Mouse (Mus musculus) heart, adult 2 months (tissue): ENCODE data around the gene Gm3404. TPM values are rescaled to one million over a fixed set of nuclear protein-coding genes. Genes with fewer than 3 reads are reported as not detected.
"Not testable (repeated sequence)": the region's sequence is repeated elsewhere in the genome, so short reads cannot be mapped to it uniquely, and the experiment has no call there.

ENCODE experiments used
- DNase-seq, 2 experiments: peaks; one replicate each; pipeline ENCODE4 v3.0.0; 2021
- H3K27ac ChIP-seq: fragments of 200-600 bp; 2 replicates; pipeline ENCODE4 v1.8.1; 2022
- H3K27me3 ChIP-seq: fragments of 200-500 bp; 2 replicates; pipeline ENCODE4 v1.6.1; 2012; ENCODE audit warnings: mild to moderate bottlenecking, low read length, inconsistent platforms, mixed read lengths; ENCODE audit not compliant: control insufficient read depth, insufficient read depth
- H3K36me3 ChIP-seq: fragments of 200-500 bp; 2 replicates; pipeline ENCODE4 v1.6.1; 2012; ENCODE audit warnings: low read length, inconsistent platforms; ENCODE audit not compliant: control insufficient read depth, insufficient read depth
- H3K4me1 ChIP-seq: fragments of 200-500 bp; 2 replicates; pipeline ENCODE4 v1.6.1; 2011; ENCODE audit warnings: low read length; ENCODE audit not compliant: control insufficient read depth, insufficient read depth
- H3K4me3 ChIP-seq: fragments of 200-600 bp; 2 replicates; pipeline ENCODE4 v1.8.1; 2022
- H3K79me2 ChIP-seq: fragments of 200-500 bp; replicated peaks from 2 replicates; pipeline ENCODE4 v1.6.1; 2012; ENCODE audit warnings: mild to moderate bottlenecking, inconsistent platforms, low read length, moderate library complexity, mixed read lengths; ENCODE audit not compliant: control insufficient read depth, insufficient read depth
- H3K9ac ChIP-seq: fragments of 200-500 bp; 2 replicates; pipeline ENCODE4 v1.6.1; 2012; ENCODE audit warnings: low read depth, mild to moderate bottlenecking, control low read depth, inconsistent platforms, low read length, mixed read lengths
- CTCF ChIP-seq: fragments of 200-600 bp; IDR thresholded peaks from 2 replicates; pipeline ENCODE4 v1.8.1; 2022; ENCODE audit warnings: antibody characterized with exemption, mild to moderate bottlenecking, moderate library complexity
- EP300 ChIP-seq: fragments of 200-500 bp; IDR thresholded peaks from 2 replicates; pipeline ENCODE4 v1.6.1; 2011; ENCODE audit warnings: low read depth, low read length, control low read depth; ENCODE audit not compliant: insufficient read depth
- POLR2A ChIP-seq: fragments of 200-500 bp; IDR thresholded peaks from 2 replicates; pipeline ENCODE4 v1.6.1; 2011; ENCODE audit warnings: mild to moderate bottlenecking, low read depth, low read length, control low read depth; ENCODE audit not compliant: insufficient read depth
- WGBS: fragments of 180-500 bp; shearing (Covaris S2); methylation state at CpG from one replicate; pipeline ENCODE4 v1.1.7; 2018; 5-methylcytosine and 5-hydroxymethylcytosine counted together
- intact Hi-C: fragments of 180-260 bp; cut with DNase I; formaldehyde crosslinking; loops from one replicate; pipeline ENCODE4 v1.15.1; 2025
- polyA plus RNA-seq: library from polyadenylated mRNA; depleted of rRNA; stranded (reverse); fragments of >200 nt; gene quantifications from 2 replicates; pipeline ENCODE4 v1.2.3, GENCODE M21; 2012; rRNA removed
- total RNA-seq, 2 experiments: library from RNA; stranded (reverse); gene quantifications; 2 replicates each; pipeline ENCODE4 v1.2.3; 2021

The Gm3404 gene
- total and polyA plus RNA-seq, 3 experiments = not detected

GRCm38 (mm10) chr5:146564259-146564658 is 38.7 kb downstream of the Gm3404 start:
- H3K79me2 ChIP-seq = no peaks in the 10 kb centered on the region
- no peaks in the 10 kb centered on the region for H3K4me1 ChIP-seq
- no peak overlapping the region for H3K4me3 ChIP-seq
- no peak for DNase-seq
- H3K36me3 ChIP-seq = no peaks in the 10 kb centered on the region
- no peaks in the 10 kb centered on the region for H3K27me3 ChIP-seq
- no peak overlapping the region for H3K27ac ChIP-seq
- no peak overlapping the region for H3K9ac ChIP-seq
- 78% methylated on average over 1 of the region's 1 CpGs for WGBS
- intact Hi-C loops = no loop called here
- TF ChIP-seq EP300 (no peak), CTCF (no peak), POLR2A (no peak)

- intact Hi-C loops = no loop called here
- no peak for DNase-seq
- WGBS = 61% methylated on average over 4 of the region's 4 CpGs
- Histone ChIP-seq H3K79me2 (no peaks in the 10 kb centered on the region), H3K27me3 (no peaks in the 10 kb centered on the region), H3K4me3 (no peak overlapping the region), H3K27ac (no peak overlapping the region), H3K4me1 (no peaks in the 10 kb centered on the region), H3K9ac (no peak overlapping the region), H3K36me3 (no peaks in the 10 kb centered on the region)
- TF ChIP-seq CTCF (peak; percentile 30), EP300 (no peak), POLR2A (no peak)
Measured at GRCm38 (mm10) chr5:146567054-146567453, 41.5 kb downstream of the Gm3404 start.

GRCm38 (mm10) chr5:146570179-146570578 is 44.6 kb downstream of the Gm3404 start:
- H3K4me3 ChIP-seq, H3K27me3 ChIP-seq, H3K4me1 ChIP-seq, H3K9ac ChIP-seq, DNase-seq, H3K79me2 ChIP-seq, intact Hi-C loops, H3K36me3 ChIP-seq, H3K27ac ChIP-seq: not testable (repeated sequence)
- WGBS = 77% methylated on average over 6 of the region's 6 CpGs

- intact Hi-C loops, H3K27me3 ChIP-seq, H3K79me2 ChIP-seq, H3K4me3 ChIP-seq, H3K9ac ChIP-seq, H3K4me1 ChIP-seq, H3K36me3 ChIP-seq: not testable (repeated sequence)
- WGBS = 37% methylated on average over 6 of the region's 6 CpGs
- peak; percentile 41 to 53 for DNase-seq
- H3K27ac ChIP-seq = peak overlapping the region; percentile 28; the same call in 1 of the 2 replicates
Measured at GRCm38 (mm10) chr5:146571830-146572734, 46.5 kb downstream of the Gm3404 start.

GRCm38 (mm10) chr5:146572735-146573042 is 47.1 kb downstream of the Gm3404 start:
- H3K4me3 ChIP-seq, H3K36me3 ChIP-seq, H3K79me2 ChIP-seq, H3K27ac ChIP-seq, DNase-seq, H3K4me1 ChIP-seq, H3K27me3 ChIP-seq, H3K9ac ChIP-seq, intact Hi-C loops: not testable (repeated sequence)
- 84% methylated on average over 4 of the region's 4 CpGs for WGBS

GRCm38 (mm10) chr5:146576668-146577067 is 51.1 kb downstream of the Gm3404 start:
- Histone ChIP-seq H3K27ac (no peak overlapping the region), H3K4me1 (no peaks in the 10 kb centered on the region), H3K4me3 (no peak overlapping the region), H3K36me3 (no peaks in the 10 kb centered on the region), H3K79me2 (no peaks in the 10 kb centered on the region), H3K9ac (no peak overlapping the region), H3K27me3 (no peaks in the 10 kb centered on the region)
- WGBS = 84% methylated on average over 3 of the region's 3 CpGs
- intact Hi-C loops = no loop called here
- no peak for TF ChIP-seq EP300
- 0 out of 2 replicates have a peak, but pooled peaks have one; percentile 6 for TF ChIP-seq CTCF
- TF ChIP-seq POLR2A = no peak
- no peak for DNase-seq

Other genes with a start within 250 kb of the Gm3404 start
- under 1 TPM; 0.31 to 0.34 TPM for gene Wasf3, start 140.8 kb upstream of the Gm3404 start, total RNA-seq
- gene Wasf3, start 140.8 kb upstream of the Gm3404 start, polyA plus RNA-seq = 0.74 and 0.79 TPM in 2 replicates
- not detected for gene Gm6408, start 43.8 kb upstream of the Gm3404 start, total RNA-seq
- not detected in 2 replicates for gene Gm6408, start 43.8 kb upstream of the Gm3404 start, polyA plus RNA-seq
- not detected for gene Gm6370, start 34.4 kb upstream of the Gm3404 start, total RNA-seq
- not detected in 2 replicates for gene Gm6370, start 34.4 kb upstream of the Gm3404 start, polyA plus RNA-seq
- not detected for gene 4930449I24Rik, start 23.4 kb upstream of the Gm3404 start, total RNA-seq
- not detected in 2 replicates for gene 4930449I24Rik, start 23.4 kb upstream of the Gm3404 start, polyA plus RNA-seq
- gene Gm3402, start 11.7 kb upstream of the Gm3404 start, total RNA-seq = not detected
- gene Gm3402, start 11.7 kb upstream of the Gm3404 start, polyA plus RNA-seq = not detected in 2 replicates
- not detected for gene Gm3409, start 11.8 kb downstream of the Gm3404 start, total RNA-seq
- not detected in 2 replicates for gene Gm3409, start 11.8 kb downstream of the Gm3404 start, polyA plus RNA-seq
- gene Gm3415, start 30.3 kb downstream of the Gm3404 start, total RNA-seq = not detected
- not detected in 2 replicates for gene Gm3415, start 30.3 kb downstream of the Gm3404 start, polyA plus RNA-seq
- gene Gpr12, start 59.4 kb downstream of the Gm3404 start, total RNA-seq = not detected
- 0.27 TPM in 1 of 2 replicates, not detected in the other for gene Gpr12, start 59.4 kb downstream of the Gm3404 start, polyA plus RNA-seq